Mouse (Mus musculus): ENCODE results near the gene Mia2.
"Not testable (repeated sequence)": the region's sequence is repeated elsewhere in the genome, so short reads cannot be mapped to it uniquely, and the experiment has no call there.

Mia2 gene

GRCm38 (mm10) chr12:59095104-59096025, at the start of gene Mia2:
Mia2 (plus strand) TSS chr12:59095799.
- DNase-seq = peak; percentile 80

- DNase-seq = no peak
These were observed 43.1 kb upstream of the Mia2 start for GRCm38 (mm10) chr12:59052470-59052869.

- no peak for DNase-seq
These were observed 42.4 kb upstream of the Mia2 start for GRCm38 (mm10) chr12:59053166-59053565.

GRCm38 (mm10) chr12:59053976-59054375, 41.6 kb upstream of the Mia2 start:
- DNase-seq = no peak

GRCm38 (mm10) chr12:59055196-59055850, 40.3 kb upstream of the Mia2 start:
- DNase-seq = no peak

GRCm38 (mm10) chr12:59056222-59056621, 39.4 kb upstream of the Mia2 start:
- DNase-seq = no peak

- DNase-seq = not testable (repeated sequence)
These were observed 37.4 kb upstream of the Mia2 start for GRCm38 (mm10) chr12:59058242-59058641.

GRCm38 (mm10) chr12:59060322-59060721, 35.3 kb upstream of the Mia2 start:
- no peak for DNase-seq

- peak; percentile 88 for DNase-seq
These were observed 34.5 kb upstream of the Mia2 start, which contains the start of gene Trappc6b for GRCm38 (mm10) chr12:59060993-59061595. Trappc6b (minus strand) TSS chr12:59061472.

- DNase-seq = no peak
These were observed 30.8 kb upstream of the Mia2 start for GRCm38 (mm10) chr12:59064837-59065236.

- DNase-seq = no peak
These were observed 29.8 kb upstream of the Mia2 start for GRCm38 (mm10) chr12:59065776-59066175.

- peak; percentile 98 for DNase-seq
These were observed 29.0 kb upstream of the Mia2 start, which contains the start of gene Pnn for GRCm38 (mm10) chr12:59066448-59067077. Pnn (plus strand) TSS chr12:59066884.

- DNase-seq = no peak
These were observed 28.5 kb upstream of the Mia2 start for GRCm38 (mm10) chr12:59067095-59067494.

- no peak for DNase-seq
These were observed 26.8 kb upstream of the Mia2 start for GRCm38 (mm10) chr12:59068791-59069190.

GRCm38 (mm10) chr12:59072286-59072685, 23.3 kb upstream of the Mia2 start:
- DNase-seq = no peak

GRCm38 (mm10) chr12:59074052-59074451, 21.5 kb upstream of the Mia2 start:
- no peak for DNase-seq

GRCm38 (mm10) chr12:59076996-59077395, 18.6 kb upstream of the Mia2 start:
- no peak for DNase-seq

- DNase-seq = no peak
These were observed 17.7 kb upstream of the Mia2 start for GRCm38 (mm10) chr12:59077883-59078282.

- no peak for DNase-seq
These were observed 15.1 kb upstream of the Mia2 start for GRCm38 (mm10) chr12:59080461-59080860.

- DNase-seq = no peak
These were observed 11.2 kb upstream of the Mia2 start for GRCm38 (mm10) chr12:59084446-59084845.

GRCm38 (mm10) chr12:59086171-59086570, 9.4 kb upstream of the Mia2 start:
- DNase-seq = no peak

- no peak for DNase-seq
These were observed 2.1 kb upstream of the Mia2 start for GRCm38 (mm10) chr12:59093543-59093942.

GRCm38 (mm10) chr12:59104771-59105170, 9.2 kb downstream of the Mia2 start:
- DNase-seq = no peak

All from kidney, postnatal 14 days (tissue).